Mouse (Mus musculus) C2C12 (cell line): ENCODE results near the gene F5.

Source experiments
- CEBPB ChIP-seq: IDR thresholded peaks from one replicate; pipeline ENCODE4 v1.6.1; 2011; ENCODE audit warnings: low read depth, mild to moderate bottlenecking, control low read depth, moderate library complexity
- CTCF ChIP-seq: IDR thresholded peaks from one replicate; pipeline ENCODE4 v1.5.1; 2011; ENCODE audit not compliant: control insufficient read depth, insufficient read depth, insufficient read length

DNA sequence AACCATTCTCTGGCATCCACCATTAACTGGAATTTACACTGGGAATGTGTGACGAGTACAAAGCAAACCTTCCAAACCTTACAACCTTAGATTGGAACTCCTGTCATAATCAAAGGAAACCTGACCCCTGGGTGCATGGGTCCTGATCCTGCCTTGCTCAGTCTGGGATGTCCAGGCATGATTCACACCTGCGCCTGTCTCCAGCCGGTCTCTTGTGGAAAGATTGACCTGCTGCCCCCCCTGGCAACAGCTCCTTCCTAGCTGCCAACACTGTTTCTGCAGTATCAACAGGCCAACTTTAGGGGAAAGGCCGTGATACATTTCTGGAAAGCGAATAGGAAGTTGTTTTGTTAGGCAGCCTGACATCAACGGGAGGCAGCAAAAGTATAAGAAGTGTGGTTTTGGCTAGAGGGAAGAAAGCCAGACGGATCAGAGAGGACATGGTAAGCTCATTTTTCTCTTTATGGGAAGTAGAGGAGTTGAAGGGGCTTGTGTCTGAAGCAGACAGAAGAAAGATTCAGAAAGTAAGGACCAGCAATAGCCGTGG, 36.6 kb upstream of the F5 start, which contains the start of gene Selp:
- no peak for TF ChIP-seq CTCF
- no peak for TF ChIP-seq CEBPB
